Mouse (Mus musculus): ENCODE measurements around the gene Nxf1.

Gene Nxf1

GRCm38 (mm10) chr19:8770567-8771270 is 13.8 kb downstream of the Nxf1 start, which contains the start of gene Tmem223:
Tmem223 (plus strand) TSS chr19:8770996.
- peak; percentile 79 to 83 for DNase-seq

GRCm38 (mm10) chr19:8772996-8773395 is 16.1 kb downstream of the Nxf1 start:
- no peak for DNase-seq

GRCm38 (mm10) chr19:8773409-8773808 is 16.5 kb downstream of the Nxf1 start:
- no peak for DNase-seq

- DNase-seq = peak; percentile 95
Observed at GRCm38 (mm10) chr19:8774086-8774835, 17.4 kb downstream of the Nxf1 start, which contains the start of gene Tmem179b. Tmem179b (minus strand) TSS chr19:8774467.

GRCm38 (mm10) chr19:8774951-8775421 is 18.1 kb downstream of the Nxf1 start:
- DNase-seq = no peak

GRCm38 (mm10) chr19:8786008-8786781 is 29.3 kb downstream of the Nxf1 start, which contains the start of gene Taf6l:
Taf6l (minus strand) TSS chr19:8786417.
- DNase-seq = peak; percentile 96

- DNase-seq = no peak
Observed at GRCm38 (mm10) chr19:8788521-8788920, 31.6 kb downstream of the Nxf1 start.

GRCm38 (mm10) chr19:8789171-8789570 is 32.3 kb downstream of the Nxf1 start:
- DNase-seq = no peak

GRCm38 (mm10) chr19:8790171-8790570 is 33.3 kb downstream of the Nxf1 start:
- no peak for DNase-seq

GRCm38 (mm10) chr19:8798264-8798946 is 41.5 kb downstream of the Nxf1 start, which contains the start of gene Polr2g:
Polr2g (minus strand) TSS chr19:8798577.
- peak; percentile 93 to 94 for DNase-seq

GRCm38 (mm10) chr19:8798947-8799315 is 42.1 kb downstream of the Nxf1 start:
- no peak for DNase-seq

- peak; percentile 98 for DNase-seq
Observed at GRCm38 (mm10) chr19:8802130-8802821, 45.4 kb downstream of the Nxf1 start, which contains the start of gene Zbtb3. Zbtb3 (plus strand) TSS chr19:8802555.

GRCm38 (mm10) chr19:8803204-8803780 is 46.4 kb downstream of the Nxf1 start:
- DNase-seq = no peak

- no peak for DNase-seq
Observed at GRCm38 (mm10) chr19:8803879-8804660, 47.2 kb downstream of the Nxf1 start.

- DNase-seq = no peak
Observed at GRCm38 (mm10) chr19:8806810-8807209, 49.9 kb downstream of the Nxf1 start.

GRCm38 (mm10) chr19:8815812-8816211 is 58.9 kb downstream of the Nxf1 start:
- no peak for DNase-seq

GRCm38 (mm10) chr19:8817001-8817400 is 60.1 kb downstream of the Nxf1 start:
- no peak for DNase-seq

- no peak for DNase-seq
Observed at GRCm38 (mm10) chr19:8818301-8818798, 61.5 kb downstream of the Nxf1 start.

- peak; percentile 99 for DNase-seq
Observed at GRCm38 (mm10) chr19:8818801-8819595, 62.1 kb downstream of the Nxf1 start, which contains the start of gene Ttc9c. Ttc9c (minus strand) TSS chr19:8819333.

All from lung, adult 18-20 months (tissue).